Mouse (Mus musculus) liver, adult 2 months (tissue): ENCODE results near the gene Catsperd.
"Not testable (repeated sequence)": the region's sequence is repeated elsewhere in the genome, so short reads cannot be mapped to it uniquely, and the experiment has no call there.

ENCODE experiments used
- CTCF ChIP-seq: fragments of 200-500 bp; IDR thresholded peaks from 2 replicates; pipeline ENCODE4 v1.5.1; 2011; ENCODE audit warnings: low read depth, low read length, control low read depth
- POLR2A ChIP-seq: fragments of 200-500 bp; IDR thresholded peaks from 2 replicates; pipeline ENCODE4 v1.6.1; 2011; ENCODE audit warnings: low read length, control low read depth; ENCODE audit not compliant: insufficient read depth; ENCODE audit errors: extremely low read depth

- not testable (repeated sequence) for TF ChIP-seq CTCF, POLR2A
These were observed 15.4 kb upstream of the Catsperd start for GRCm38 (mm10) chr17:56612565-56612939.
